Mouse (Mus musculus): ENCODE results near the gene Cyb5d2. TPM values are rescaled to one million over a fixed set of nuclear protein-coding genes. Genes with fewer than 3 reads are reported as not detected.

Gene Cyb5d2
- 7.5 and 8.2 TPM in 2 replicates for polyA plus RNA-seq (2015; fragmentation: Nextera tagmentation; extraction: Ambion mirVana)

DNA sequence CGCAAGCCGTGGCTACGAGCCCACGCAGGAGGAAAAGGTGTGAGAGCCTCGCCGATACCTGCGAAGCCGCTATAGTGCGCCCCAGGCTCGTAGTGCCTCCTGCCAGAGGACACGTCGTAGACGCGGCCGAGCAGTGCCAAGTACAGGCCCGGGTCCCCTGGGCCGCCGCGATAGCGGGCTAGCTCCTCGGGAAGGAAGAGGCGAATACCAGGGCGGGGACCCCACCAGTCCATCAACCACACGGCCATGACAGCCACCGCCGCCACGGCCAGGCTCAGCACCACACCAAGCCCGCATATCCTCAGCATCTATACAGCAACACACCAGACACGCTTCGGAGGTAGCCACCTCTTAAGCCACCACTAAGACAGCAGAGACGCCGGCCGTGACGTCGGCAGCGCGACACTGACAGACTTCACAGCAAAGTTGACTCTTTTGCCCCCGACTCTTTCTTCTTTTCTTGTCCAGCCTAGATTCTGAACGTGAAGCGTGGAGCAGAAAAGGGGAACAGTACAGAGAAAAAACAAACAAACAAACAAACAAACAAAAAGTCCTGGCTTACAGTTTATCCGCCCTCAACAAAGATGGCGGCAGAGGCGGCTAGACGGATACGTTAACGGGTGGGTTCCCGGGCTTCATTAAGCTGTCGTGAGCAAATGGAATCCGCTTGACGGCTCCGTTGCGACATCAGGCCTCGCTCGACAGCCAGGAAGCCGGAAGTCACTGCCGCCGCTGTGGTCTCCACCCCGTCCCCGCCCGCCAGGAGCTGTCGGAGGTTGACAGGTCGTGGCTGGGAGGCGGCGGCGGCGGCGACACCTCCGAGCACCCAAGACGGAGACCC is at the start of gene Cyb5d2, which contains the start of gene Zzef1:
Gene Cyb5d2, minus strand, starts transcription at position 688 of the 841 bp plus-strand sequence.
Gene Zzef1, plus strand, starts transcription at position 772 of the 841 bp plus-strand sequence.
- Histone ChIP-seq H3K4me1 (replicated peaks) (peaks cover 29% of the 10 kb centered on the region), H3K4me3 (peak within 1 kb of the TSS; percentile 99), H3K36me3 (no peaks in the 10 kb centered on the region), H3K27me3 (no peaks in the 10 kb centered on the region), H3K9me3 (no peaks in the 10 kb centered on the region), H3K27ac (peak within 1 kb of the TSS; percentile 96), H3K9ac (peak within 1 kb of the TSS; percentile 94), H3K4me2 (peak within 1 kb of the TSS; percentile 83)
- WGBS, result under 1% methylated on average over 65 of the region's 69 CpGs
- peak; percentile 93 for ATAC-seq (ENCODE audit: low FRiP score)

GRCm38 (mm10) chr11:72845526-72845925 is 49.6 kb upstream of the Cyb5d2 start:
- Histone ChIP-seq H3K4me1 (replicated peaks) (no peaks in the 10 kb centered on the region), H3K4me3 (no peak overlapping the region), H3K27me3 (no peaks in the 10 kb centered on the region), H3K27ac (no peak overlapping the region), H3K9ac (no peak overlapping the region), H3K9me3 (no peaks in the 10 kb centered on the region), H3K36me3 (peaks cover 79% of the 10 kb centered on the region), H3K4me2 (no peak overlapping the region)
- ATAC-seq (ENCODE audit: low FRiP score), result no peak
- WGBS, result 95% methylated on average over 2 of the region's 2 CpGs

GRCm38 (mm10) chr11:72843576-72843975 is 47.6 kb upstream of the Cyb5d2 start:
- H3K4me2 ChIP-seq, result no peak overlapping the region
- no peak for ATAC-seq (ENCODE audit: low FRiP score)
- H3K27me3 ChIP-seq, result no peaks in the 10 kb centered on the region
- H3K4me1 ChIP-seq (replicated peaks), result no peaks in the 10 kb centered on the region
- no peak overlapping the region for H3K4me3 ChIP-seq
- no peak overlapping the region for H3K27ac ChIP-seq
- H3K9ac ChIP-seq, result no peak overlapping the region
- H3K36me3 ChIP-seq, result peaks cover 77% of the 10 kb centered on the region
- no peaks in the 10 kb centered on the region for H3K9me3 ChIP-seq

DNA sequence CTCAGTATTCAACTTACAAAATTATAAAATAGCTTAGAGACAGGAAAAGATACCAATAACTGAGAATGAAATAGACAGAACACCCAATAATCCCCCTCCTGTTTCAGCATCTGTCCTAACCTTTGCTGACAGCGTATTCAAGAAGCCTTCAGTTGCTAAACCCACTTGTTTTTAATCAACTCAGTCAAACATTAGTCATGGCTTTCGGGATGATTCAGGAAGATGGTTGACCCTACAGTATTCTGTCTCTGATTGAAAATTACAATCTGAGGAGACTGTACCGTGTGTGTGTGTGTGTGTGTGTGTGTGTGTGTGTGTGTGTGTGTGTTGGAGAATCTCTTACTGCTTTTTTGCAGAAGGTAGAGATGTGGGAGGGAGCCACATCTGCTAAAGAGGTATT is 46.8 kb upstream of the Cyb5d2 start:
- H3K27ac ChIP-seq, result no peak overlapping the region
- H3K27me3 ChIP-seq, result no peaks in the 10 kb centered on the region
- H3K9ac ChIP-seq, result no peak overlapping the region
- H3K9me3 ChIP-seq, result no peaks in the 10 kb centered on the region
- H3K36me3 ChIP-seq, result peaks cover 71% of the 10 kb centered on the region
- ATAC-seq (ENCODE audit: low FRiP score), result no peak
- no peak overlapping the region for H3K4me3 ChIP-seq
- 91% methylated on average over 3 of the region's 3 CpGs for WGBS
- H3K4me1 ChIP-seq (replicated peaks), result no peaks in the 10 kb centered on the region
- H3K4me2 ChIP-seq, result no peak overlapping the region

DNA sequence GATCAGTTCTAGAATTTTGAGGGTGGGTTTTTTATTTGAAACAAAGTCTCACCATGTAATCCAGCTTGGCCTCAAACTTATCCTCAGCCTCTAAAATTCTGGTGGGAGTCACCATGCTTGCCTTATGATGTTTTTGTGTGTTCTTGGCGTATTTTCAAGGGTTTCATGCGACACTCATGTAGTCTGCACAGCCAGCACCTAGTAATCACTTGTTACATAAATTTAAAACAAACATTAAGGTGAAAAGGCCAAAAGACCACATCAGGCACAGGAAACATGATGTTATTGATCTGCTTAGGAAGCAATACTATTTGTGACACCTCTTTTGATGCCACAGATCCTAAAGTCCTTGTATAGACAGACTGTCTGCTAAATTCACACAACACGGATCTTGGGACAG is 33.9 kb upstream of the Cyb5d2 start:
- Histone ChIP-seq H3K4me3 (no peak overlapping the region), H3K27ac (no peak overlapping the region), H3K9ac (no peak overlapping the region), H3K9me3 (no peaks in the 10 kb centered on the region), H3K27me3 (no peaks in the 10 kb centered on the region), H3K4me1 (replicated peaks) (no peaks in the 10 kb centered on the region), H3K4me2 (no peak overlapping the region), H3K36me3 (peaks cover 87% of the 10 kb centered on the region)
- 95% methylated on average over 3 of the region's 3 CpGs for WGBS
- ATAC-seq (ENCODE audit: low FRiP score), result no peak

DNA sequence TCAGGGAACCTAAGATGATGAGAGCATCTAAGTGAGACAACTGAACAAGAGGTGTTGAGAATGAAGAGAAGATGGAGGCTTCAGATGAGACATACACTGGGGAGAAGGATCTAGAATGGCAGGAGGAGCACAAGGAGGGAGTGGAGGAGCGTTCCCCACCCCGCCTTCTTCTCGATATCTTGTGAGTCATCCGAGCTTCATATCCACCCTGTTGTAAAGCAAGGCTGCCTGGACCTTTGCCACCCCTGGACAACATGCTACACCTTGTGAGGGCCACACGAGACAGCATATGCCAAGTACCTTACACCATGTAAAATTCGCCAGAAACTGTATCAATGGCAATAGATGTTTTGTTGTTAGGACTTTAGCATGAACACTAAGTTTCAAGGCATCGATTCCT is 25.1 kb upstream of the Cyb5d2 start:
- H3K36me3 ChIP-seq, result peaks cover 66% of the 10 kb centered on the region
- 95% methylated on average over 7 of the region's 7 CpGs for WGBS
- no peak overlapping the region for H3K27ac ChIP-seq
- H3K9me3 ChIP-seq, result no peaks in the 10 kb centered on the region
- no peak overlapping the region for H3K4me3 ChIP-seq
- H3K4me2 ChIP-seq, result no peak overlapping the region
- H3K27me3 ChIP-seq, result no peaks in the 10 kb centered on the region
- ATAC-seq (ENCODE audit: low FRiP score), result no peak
- H3K4me1 ChIP-seq (replicated peaks), result no peaks in the 10 kb centered on the region
- no peak overlapping the region for H3K9ac ChIP-seq

- Histone ChIP-seq H3K36me3 (peaks cover 42% of the 10 kb centered on the region), H3K9me3 (no peaks in the 10 kb centered on the region), H3K4me2 (no peak overlapping the region), H3K27me3 (no peaks in the 10 kb centered on the region), H3K4me3 (no peak overlapping the region), H3K9ac (no peak overlapping the region), H3K4me1 (replicated peaks) (no peaks in the 10 kb centered on the region), H3K27ac (no peak overlapping the region)
- WGBS, result 92% methylated on average over 7 of the region's 7 CpGs
- ATAC-seq (ENCODE audit: low FRiP score), result no peak
Measured at GRCm38 (mm10) chr11:72818067-72818466, 22.1 kb upstream of the Cyb5d2 start.

- H3K4me1 ChIP-seq (replicated peaks), result no peaks in the 10 kb centered on the region
- WGBS, result 100% methylated on average over 1 of the region's 1 CpGs
- ATAC-seq (ENCODE audit: low FRiP score), result no peak
- H3K4me2 ChIP-seq, result no peak overlapping the region
- no peak overlapping the region for H3K4me3 ChIP-seq
- no peak overlapping the region for H3K27ac ChIP-seq
- H3K9me3 ChIP-seq, result no peaks in the 10 kb centered on the region
- no peak overlapping the region for H3K9ac ChIP-seq
- no peaks in the 10 kb centered on the region for H3K27me3 ChIP-seq
- peaks cover 32% of the 10 kb centered on the region for H3K36me3 ChIP-seq
Measured at GRCm38 (mm10) chr11:72816859-72817258, 20.9 kb upstream of the Cyb5d2 start.

DNA sequence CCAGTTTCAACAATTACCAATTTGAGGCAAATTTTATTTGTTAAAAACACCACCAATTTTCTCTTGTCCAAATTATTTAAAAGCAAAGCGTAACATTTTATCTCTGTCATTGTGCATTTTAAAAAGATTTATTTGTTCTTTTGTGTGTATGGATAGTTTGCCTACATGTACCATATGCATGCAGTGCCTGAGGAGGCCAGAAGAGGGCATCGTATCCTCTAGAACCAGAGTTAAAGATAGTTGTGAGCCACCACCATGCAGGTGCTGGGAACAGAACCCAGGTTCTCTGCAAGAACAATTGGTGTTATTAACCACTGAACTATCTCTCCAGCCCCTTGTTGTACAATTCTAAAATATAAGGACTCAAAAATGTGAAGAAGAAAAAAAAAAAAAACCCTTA is 18.2 kb upstream of the Cyb5d2 start:
- 78% methylated on average over 2 of the region's 2 CpGs for WGBS
- no peak overlapping the region for H3K4me2 ChIP-seq
- no peaks in the 10 kb centered on the region for H3K4me1 ChIP-seq (replicated peaks)
- H3K4me3 ChIP-seq, result no peak overlapping the region
- H3K27ac ChIP-seq, result no peak overlapping the region
- H3K9ac ChIP-seq, result no peak overlapping the region
- no peaks in the 10 kb centered on the region for H3K27me3 ChIP-seq
- peaks cover 10% of the 10 kb centered on the region for H3K36me3 ChIP-seq
- H3K9me3 ChIP-seq, result no peaks in the 10 kb centered on the region
- no peak for ATAC-seq (ENCODE audit: low FRiP score)

- H3K27ac ChIP-seq, result no peak overlapping the region
- no peaks in the 10 kb centered on the region for H3K4me1 ChIP-seq (replicated peaks)
- 97% methylated on average over 5 of the region's 5 CpGs for WGBS
- H3K9ac ChIP-seq, result no peak overlapping the region
- H3K4me3 ChIP-seq, result no peak overlapping the region
- H3K9me3 ChIP-seq, result no peaks in the 10 kb centered on the region
- H3K36me3 ChIP-seq, result peaks cover 5% of the 10 kb centered on the region
- H3K27me3 ChIP-seq, result no peaks in the 10 kb centered on the region
- no peak for ATAC-seq (ENCODE audit: low FRiP score)
- no peak overlapping the region for H3K4me2 ChIP-seq
Measured at GRCm38 (mm10) chr11:72813687-72814086, 17.7 kb upstream of the Cyb5d2 start.

DNA sequence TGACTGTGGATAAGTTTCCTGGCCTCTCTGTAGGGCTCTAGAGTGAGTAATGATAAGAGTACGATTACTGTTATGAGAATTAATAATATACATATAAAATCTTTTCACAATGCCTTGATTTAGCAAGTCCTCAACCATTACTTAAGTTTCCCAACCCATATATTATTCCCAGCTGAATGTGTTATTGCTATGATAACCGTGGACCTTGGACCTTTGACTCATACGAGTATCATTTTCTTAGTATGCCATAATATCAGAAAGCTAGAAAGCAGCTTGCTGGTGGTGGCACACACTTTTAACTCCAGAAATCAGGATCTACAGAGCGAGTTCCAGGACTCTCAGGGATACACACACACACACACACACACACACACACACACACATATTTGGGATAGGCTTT is 12.1 kb upstream of the Cyb5d2 start:
- no peak overlapping the region for H3K27ac ChIP-seq
- WGBS, result 85% methylated on average over 4 of the region's 4 CpGs
- H3K9ac ChIP-seq, result no peak overlapping the region
- no peaks in the 10 kb centered on the region for H3K27me3 ChIP-seq
- H3K4me2 ChIP-seq, result no peak overlapping the region
- H3K4me3 ChIP-seq, result no peak overlapping the region
- 0 out of 2 replicates have a peak, but pooled peaks cover 2% of the 10 kb centered on the region for H3K36me3 ChIP-seq
- no peaks in the 10 kb centered on the region for H3K9me3 ChIP-seq
- ATAC-seq (ENCODE audit: low FRiP score), result no peak
- peaks cover 4% of the 10 kb centered on the region; the same call in 1 of the 2 replicates for H3K4me1 ChIP-seq (replicated peaks)

- Histone ChIP-seq H3K36me3 (0 out of 2 replicates have a peak, but pooled peaks cover 2% of the 10 kb centered on the region), H3K4me3 (no peak overlapping the region), H3K27me3 (no peaks in the 10 kb centered on the region), H3K27ac (no peak overlapping the region), H3K4me1 (replicated peaks) (peaks cover 4% of the 10 kb centered on the region; the same call in 1 of the 2 replicates), H3K4me2 (no peak overlapping the region), H3K9me3 (no peaks in the 10 kb centered on the region), H3K9ac (no peak overlapping the region)
- no peak for ATAC-seq (ENCODE audit: low FRiP score)
- 65% methylated on average over 2 of the region's 2 CpGs for WGBS
Measured at GRCm38 (mm10) chr11:72806556-72806955, 10.6 kb upstream of the Cyb5d2 start.

DNA sequence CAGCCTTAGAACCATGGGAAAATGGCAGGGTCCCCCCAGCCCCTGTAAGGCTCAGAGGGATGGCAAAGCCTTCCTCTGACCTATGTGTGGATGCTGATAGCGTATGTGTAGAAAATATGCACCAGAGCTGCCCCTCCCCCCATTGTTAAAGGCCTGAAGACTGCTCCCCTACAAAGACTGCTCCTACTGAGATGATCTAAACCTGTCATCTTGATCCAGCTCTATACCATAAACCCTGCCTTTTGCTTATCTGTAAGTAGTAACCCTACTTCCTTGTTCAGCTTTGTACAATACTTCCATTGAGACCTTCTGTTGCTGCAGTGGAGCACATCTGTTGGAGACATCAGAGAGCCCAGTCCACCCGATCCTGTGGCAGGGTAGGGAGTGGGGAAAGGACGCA is 9.3 kb upstream of the Cyb5d2 start:
- Histone ChIP-seq H3K27me3 (no peaks in the 10 kb centered on the region), H3K4me3 (no peak overlapping the region), H3K4me2 (no peak overlapping the region), H3K9ac (no peak overlapping the region), H3K4me1 (replicated peaks) (peaks cover 4% of the 10 kb centered on the region; the same call in 1 of the 2 replicates), H3K27ac (no peak overlapping the region), H3K9me3 (no peaks in the 10 kb centered on the region), H3K36me3 (0 out of 2 replicates have a peak, but pooled peaks cover 2% of the 10 kb centered on the region)
- WGBS, result 90% methylated on average over 3 of the region's 3 CpGs
- no peak for ATAC-seq (ENCODE audit: low FRiP score)
